Mouse (Mus musculus): ENCODE measurements at regions not wholly inside any gene's neighbourhood (a gene's known extent, or its start where the extent isn't known, plus 50 kb on each side); places are given as distances from the start of the nearest gene placed in this dataset.

GRCm38 (mm10) chr13:111946271-111946670 is 137.5 kb upstream of the Map3k1 start:
- 54% methylated on average over 4 of the region's 4 CpGs for WGBS
- no peaks in the 10 kb centered on the region for H3K9me3 ChIP-seq (replicated peaks)
- no peak overlapping the region for H3K27ac ChIP-seq
- no peaks in the 10 kb centered on the region for H3K27me3 ChIP-seq
- no peak for ATAC-seq (replicated peaks; ENCODE audit: low FRiP score)
- H3K4me3 ChIP-seq (replicated peaks), result no peak overlapping the region
- H3K4me2 ChIP-seq, result no peak overlapping the region
- no peak overlapping the region for H3K9ac ChIP-seq
- H3K4me1 ChIP-seq, result peaks cover 15% of the 10 kb centered on the region
- no peaks in the 10 kb centered on the region for H3K36me3 ChIP-seq

- no peak overlapping the region for H3K4me3 ChIP-seq (replicated peaks)
- no peak overlapping the region for H3K9ac ChIP-seq
- H3K4me1 ChIP-seq, result peaks cover 15% of the 10 kb centered on the region
- H3K27ac ChIP-seq, result no peak overlapping the region
- H3K27me3 ChIP-seq, result no peaks in the 10 kb centered on the region
- no peaks in the 10 kb centered on the region for H3K36me3 ChIP-seq
- ATAC-seq (replicated peaks; ENCODE audit: low FRiP score), result no peak
- WGBS, result 70% methylated on average over 8 of the region's 8 CpGs
- H3K9me3 ChIP-seq (replicated peaks), result no peaks in the 10 kb centered on the region
- no peak overlapping the region for H3K4me2 ChIP-seq
These were observed 138.0 kb upstream of the Map3k1 start for GRCm38 (mm10) chr13:111946811-111947210.

- 59% methylated on average over 3 of the region's 3 CpGs for WGBS
- H3K27me3 ChIP-seq, result no peaks in the 10 kb centered on the region
These were observed 139.6 kb upstream of the Map3k1 start for GRCm38 (mm10) chr13:111948395-111948794.

GRCm38 (mm10) chr13:111950042-111950441 is 141.2 kb upstream of the Map3k1 start:
- H3K27me3 ChIP-seq, result no peaks in the 10 kb centered on the region
- H3K9ac ChIP-seq, result no peak overlapping the region
- H3K27ac ChIP-seq, result no peak overlapping the region
- H3K4me3 ChIP-seq (replicated peaks), result no peak overlapping the region
- H3K4me2 ChIP-seq, result no peak overlapping the region
- no peak for ATAC-seq (replicated peaks; ENCODE audit: low FRiP score)
- H3K9me3 ChIP-seq (replicated peaks), result no peaks in the 10 kb centered on the region
- peaks cover 24% of the 10 kb centered on the region for H3K4me1 ChIP-seq
- 98% methylated on average over 1 of the region's 1 CpGs for WGBS
- no peaks in the 10 kb centered on the region for H3K36me3 ChIP-seq

More at GRCm38 (mm10) chr13:111948395-111948794, 139.6 kb upstream of the Map3k1 start:
- Histone ChIP-seq H3K36me3 (no peaks in the 10 kb centered on the region), H3K4me3 (replicated peaks) (no peak overlapping the region), H3K27ac (no peak overlapping the region), H3K9me3 (replicated peaks) (no peaks in the 10 kb centered on the region), H3K9ac (no peak overlapping the region), H3K4me2 (no peak overlapping the region), H3K4me1 (peaks cover 18% of the 10 kb centered on the region)
- no peak for ATAC-seq (replicated peaks; ENCODE audit: low FRiP score)

GRCm38 (mm10) chr13:111953860-111954519 is 145.2 kb upstream of the Map3k1 start:
- no peak overlapping the region for H3K4me2 ChIP-seq
- H3K4me3 ChIP-seq (replicated peaks), result no peak overlapping the region
- H3K9ac ChIP-seq, result no peak overlapping the region
- H3K4me1 ChIP-seq, result peaks cover 27% of the 10 kb centered on the region
- peak overlapping the region; percentile 65 for H3K27ac ChIP-seq
- no peaks in the 10 kb centered on the region for H3K36me3 ChIP-seq
- WGBS, result 50% methylated on average over 8 of the region's 8 CpGs
- H3K27me3 ChIP-seq, result no peaks in the 10 kb centered on the region
- no peak for ATAC-seq (replicated peaks; ENCODE audit: low FRiP score)
- no peaks in the 10 kb centered on the region for H3K9me3 ChIP-seq (replicated peaks)

GRCm38 (mm10) chr13:111954520-111954884 is 145.7 kb upstream of the Map3k1 start:
- Histone ChIP-seq H3K36me3 (no peaks in the 10 kb centered on the region), H3K4me2 (0 out of 2 replicates have a peak overlapping the region, but pooled peaks have one; percentile 17), H3K9ac (no peak overlapping the region), H3K4me1 (peaks cover 27% of the 10 kb centered on the region), H3K9me3 (replicated peaks) (no peaks in the 10 kb centered on the region), H3K27me3 (no peaks in the 10 kb centered on the region), H3K4me3 (replicated peaks) (no peak overlapping the region), H3K27ac (peak overlapping the region; percentile 65)
- peak; percentile 75 for ATAC-seq (replicated peaks; ENCODE audit: low FRiP score)
- 12% methylated on average over 6 of the region's 6 CpGs for WGBS

GRCm38 (mm10) chr13:111957118-111957517 is 148.3 kb upstream of the Map3k1 start:
- H3K27ac ChIP-seq, result no peak overlapping the region
- no peaks in the 10 kb centered on the region for H3K36me3 ChIP-seq
- H3K4me1 ChIP-seq, result peaks cover 42% of the 10 kb centered on the region
- no peaks in the 10 kb centered on the region for H3K9me3 ChIP-seq (replicated peaks)
- H3K4me3 ChIP-seq (replicated peaks), result no peak overlapping the region
- H3K4me2 ChIP-seq, result no peak overlapping the region
- H3K27me3 ChIP-seq, result no peaks in the 10 kb centered on the region
- no peak for ATAC-seq (replicated peaks; ENCODE audit: low FRiP score)
- H3K9ac ChIP-seq, result no peak overlapping the region
- WGBS, result 68% methylated on average over 3 of the region's 3 CpGs

GRCm38 (mm10) chr13:111957674-111958273 is 149.0 kb upstream of the Map3k1 start:
- no peak for ATAC-seq (replicated peaks; ENCODE audit: low FRiP score)
- Histone ChIP-seq H3K9me3 (replicated peaks) (no peaks in the 10 kb centered on the region), H3K9ac (no peak overlapping the region), H3K36me3 (no peaks in the 10 kb centered on the region), H3K27me3 (no peaks in the 10 kb centered on the region), H3K4me3 (replicated peaks) (no peak overlapping the region), H3K4me2 (no peak overlapping the region), H3K4me1 (peaks cover 44% of the 10 kb centered on the region), H3K27ac (no peak overlapping the region)
- 89% methylated on average over 11 of the region's 11 CpGs for WGBS

- H3K9ac ChIP-seq, result no peak overlapping the region
- WGBS, result 96% methylated on average over 1 of the region's 1 CpGs
- ATAC-seq (replicated peaks; ENCODE audit: low FRiP score), result no peak
- no peak overlapping the region for H3K27ac ChIP-seq
- no peaks in the 10 kb centered on the region for H3K9me3 ChIP-seq (replicated peaks)
- no peak overlapping the region for H3K4me3 ChIP-seq (replicated peaks)
- H3K36me3 ChIP-seq, result no peaks in the 10 kb centered on the region
- no peak overlapping the region for H3K4me2 ChIP-seq
- peaks cover 45% of the 10 kb centered on the region for H3K4me1 ChIP-seq
- H3K27me3 ChIP-seq, result no peaks in the 10 kb centered on the region
These were observed 149.6 kb upstream of the Map3k1 start for GRCm38 (mm10) chr13:111958421-111958820.

GRCm38 (mm10) chr13:111960036-111960435 is 151.2 kb upstream of the Map3k1 start:
- H3K36me3 ChIP-seq, result no peaks in the 10 kb centered on the region
- H3K9ac ChIP-seq, result no peak overlapping the region
- ATAC-seq (replicated peaks; ENCODE audit: low FRiP score), result no peak
- no peaks in the 10 kb centered on the region for H3K27me3 ChIP-seq
- no peaks in the 10 kb centered on the region for H3K9me3 ChIP-seq (replicated peaks)
- WGBS, result 95% methylated on average over 2 of the region's 2 CpGs
- no peak overlapping the region for H3K4me2 ChIP-seq
- H3K27ac ChIP-seq, result no peak overlapping the region
- peaks cover 34% of the 10 kb centered on the region for H3K4me1 ChIP-seq
- no peak overlapping the region for H3K4me3 ChIP-seq (replicated peaks)

- H3K27ac ChIP-seq, result peak overlapping the region; percentile 85
- ATAC-seq (replicated peaks; ENCODE audit: low FRiP score), result peak; percentile 84
- WGBS, result 42% methylated on average over 6 of the region's 6 CpGs
- H3K4me2 ChIP-seq, result no peak overlapping the region
- no peaks in the 10 kb centered on the region for H3K36me3 ChIP-seq
- no peak overlapping the region for H3K4me3 ChIP-seq (replicated peaks)
- H3K9ac ChIP-seq, result no peak overlapping the region
- H3K4me1 ChIP-seq, result peaks cover 36% of the 10 kb centered on the region
- no peaks in the 10 kb centered on the region for H3K9me3 ChIP-seq (replicated peaks)
- H3K27me3 ChIP-seq, result no peaks in the 10 kb centered on the region
These were observed 152.6 kb upstream of the Map3k1 start for GRCm38 (mm10) chr13:111961423-111961822.

- Histone ChIP-seq H3K4me1 (peaks cover 39% of the 10 kb centered on the region), H3K27me3 (no peaks in the 10 kb centered on the region), H3K27ac (peak overlapping the region; percentile 85), H3K4me3 (replicated peaks) (no peak overlapping the region), H3K4me2 (no peak overlapping the region), H3K9ac (no peak overlapping the region), H3K9me3 (replicated peaks) (no peaks in the 10 kb centered on the region), H3K36me3 (no peaks in the 10 kb centered on the region)
- ATAC-seq (replicated peaks; ENCODE audit: low FRiP score), result peak; percentile 2
- 84% methylated on average over 4 of the region's 4 CpGs for WGBS
These were observed 153.4 kb upstream of the Map3k1 start for GRCm38 (mm10) chr13:111962155-111962554.

- 34% methylated on average over 6 of the region's 6 CpGs for WGBS
- no peak for ATAC-seq (replicated peaks; ENCODE audit: low FRiP score)
- Histone ChIP-seq H3K27me3 (no peaks in the 10 kb centered on the region), H3K4me1 (peaks cover 56% of the 10 kb centered on the region), H3K9me3 (replicated peaks) (no peaks in the 10 kb centered on the region), H3K9ac (no peak overlapping the region), H3K27ac (peak overlapping the region; percentile 77), H3K36me3 (no peaks in the 10 kb centered on the region), H3K4me2 (no peak overlapping the region), H3K4me3 (replicated peaks) (no peak overlapping the region)
These were observed 157.3 kb upstream of the Map3k1 start for GRCm38 (mm10) chr13:111966113-111966512.

Measured in kidney, embryonic 15.5 days (tissue).